Mouse (Mus musculus) small intestine, adult 10 weeks (tissue): ENCODE data around the gene Gm5169. TPM values are rescaled to one million over a fixed set of nuclear protein-coding genes. Genes with fewer than 3 reads are reported as not detected.

Experiments used
- polyA plus RNA-seq: library from polyadenylated mRNA; stranded (reverse); fragments of 350-450 nt; fragmentation: Illumina TruSeq; extraction: RNeasy Lipid Tissue Mini Kit (QIAGEN cat#74804); gene quantifications from one replicate; pipeline ENCODE4 v1.2.3, GENCODE M21; 2014; ENCODE audit warnings: low replicate concordance

Gm5169 gene
- polyA plus RNA-seq = not detected

DNA sequence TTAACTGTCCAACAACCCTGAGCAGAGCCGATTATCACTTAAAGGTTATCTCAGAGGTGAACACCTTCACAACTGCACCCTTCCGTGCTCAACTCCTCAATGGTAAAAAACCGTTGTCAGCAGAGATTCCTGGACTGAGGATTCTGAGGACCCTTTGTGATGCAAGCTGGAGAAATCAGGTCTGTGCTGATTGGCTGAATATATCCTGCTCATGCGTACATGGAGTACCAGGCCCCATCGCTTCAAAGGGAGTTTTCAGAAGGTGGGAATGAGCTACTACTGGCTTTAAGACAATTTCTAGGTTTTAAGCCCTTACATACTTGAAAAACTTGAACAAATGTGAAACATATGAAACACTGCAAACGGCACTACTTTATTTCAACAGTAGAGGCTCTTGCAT is at the start of gene Gm5169:
Gene Gm5169 (minus strand): TSS at position 101 of the 400 bp plus-strand sequence.

